Mouse (Mus musculus) forebrain, embryonic 11.5 days (tissue): ENCODE measurements around the gene Zfyve28. TPM values are rescaled to one million over a fixed set of nuclear protein-coding genes. Genes with fewer than 3 reads are reported as not detected.

Source experiments
- ATAC-seq: fragments of 200-750 bp; cut with Nextera tagmentation; replicated peaks from 2 replicates; pipeline ENCODE4 v1.8.0; 2017; ENCODE audit warnings: moderate TSS enrichment; ENCODE audit not compliant: low FRiP score
- DNase-seq: peaks from one replicate; pipeline ENCODE4 v3.0.0-alpha.2; 2017; ENCODE audit warnings: low spot score
- H3K27ac ChIP-seq: fragments of 300-500 bp; sonication (generic); 2 replicates; pipeline ENCODE4 v1.5.1; 2014; ENCODE audit warnings: low read depth, low read length
- H3K27me3 ChIP-seq: fragments of 300-500 bp; sonication (generic); 2 replicates; pipeline ENCODE4 v1.6.1; 2014; ENCODE audit warnings: mild to moderate bottlenecking, low read length, mixed read lengths; ENCODE audit not compliant: control insufficient read depth, insufficient read depth
- H3K36me3 ChIP-seq: fragments of 300-500 bp; sonication (generic); 2 replicates; pipeline ENCODE4 v1.6.1; 2014; ENCODE audit warnings: mild to moderate bottlenecking, low read length, moderate library complexity, mixed read lengths; ENCODE audit not compliant: control insufficient read depth, insufficient read depth
- H3K4me1 ChIP-seq: fragments of 300-500 bp; sonication (generic); replicated peaks from 2 replicates; pipeline ENCODE4 v1.6.1; 2014; ENCODE audit warnings: low read length, mixed read lengths; ENCODE audit not compliant: control insufficient read depth, insufficient read depth
- H3K4me2 ChIP-seq: fragments of 300-500 bp; sonication (generic); 2 replicates; pipeline ENCODE4 v1.6.1; 2014; ENCODE audit warnings: low read depth, mild to moderate bottlenecking, low read length, moderate library complexity, mixed read lengths; ENCODE audit not compliant: severe bottlenecking
- H3K4me3 ChIP-seq: fragments of 300-500 bp; sonication (generic); 2 replicates; pipeline ENCODE4 v1.5.1; 2014; ENCODE audit warnings: low read depth, low read length
- H3K9ac ChIP-seq: fragments of 300-500 bp; sonication (generic); 2 replicates; pipeline ENCODE4 v1.6.1; 2014; ENCODE audit warnings: low read length
- H3K9me3 ChIP-seq: fragments of 300-500 bp; sonication (generic); 2 replicates; pipeline ENCODE4 v1.6.1; 2016; ENCODE audit warnings: low read length, mixed read lengths; ENCODE audit not compliant: control insufficient read depth
- WGBS: fragments of 180-500 bp; shearing (Covaris S2); extraction: QIAGEN DNeasy Blood & Tissue Kit; methylation state at CpG from one replicate; pipeline ENCODE4 v1.1.7; 2014; 5-methylcytosine and 5-hydroxymethylcytosine counted together
- polyA plus RNA-seq: library from polyadenylated mRNA; unstranded; fragments of >200 nt; fragmentation: Nextera tagmentation; extraction: Ambion mirVana; gene quantifications from 2 replicates; pipeline ENCODE4 v1.2.1, GENCODE M21; 2014

Gene Zfyve28
- polyA plus RNA-seq, 1 experiment from 2014 or later: 1.6 TPM

DNA sequence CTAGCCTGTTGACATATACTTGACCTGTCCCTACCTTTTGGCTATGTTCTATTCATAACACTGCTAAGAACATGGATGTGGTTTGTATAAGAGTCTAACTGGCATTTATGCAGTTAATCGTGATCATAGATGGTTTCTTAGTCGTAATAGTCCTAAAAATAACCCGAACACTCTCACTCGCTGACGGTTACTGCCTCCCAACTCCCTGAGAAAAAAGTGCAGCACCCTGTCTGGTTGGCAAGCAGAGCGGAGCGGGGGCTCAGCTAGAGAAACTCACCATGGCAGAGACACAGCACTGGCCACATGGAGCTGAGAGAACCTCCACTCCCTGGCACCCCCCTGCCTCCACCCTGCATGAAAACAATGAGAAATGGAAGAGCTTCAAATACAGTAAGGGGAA is 7.3 kb downstream of the Zfyve28 start:
- H3K27me3 ChIP-seq: peaks cover 4% of the 10 kb centered on the region
- no peaks in the 10 kb centered on the region for H3K36me3 ChIP-seq
- DNase-seq: no peak
- no peak overlapping the region for H3K4me3 ChIP-seq
- no peak for ATAC-seq
- H3K9me3 ChIP-seq: no peaks in the 10 kb centered on the region
- H3K9ac ChIP-seq: no peak overlapping the region
- H3K4me2 ChIP-seq: no peak overlapping the region
- no peak overlapping the region for H3K27ac ChIP-seq
- WGBS: 92% methylated on average over 7 of the region's 7 CpGs
- no peaks in the 10 kb centered on the region for H3K4me1 ChIP-seq

DNA sequence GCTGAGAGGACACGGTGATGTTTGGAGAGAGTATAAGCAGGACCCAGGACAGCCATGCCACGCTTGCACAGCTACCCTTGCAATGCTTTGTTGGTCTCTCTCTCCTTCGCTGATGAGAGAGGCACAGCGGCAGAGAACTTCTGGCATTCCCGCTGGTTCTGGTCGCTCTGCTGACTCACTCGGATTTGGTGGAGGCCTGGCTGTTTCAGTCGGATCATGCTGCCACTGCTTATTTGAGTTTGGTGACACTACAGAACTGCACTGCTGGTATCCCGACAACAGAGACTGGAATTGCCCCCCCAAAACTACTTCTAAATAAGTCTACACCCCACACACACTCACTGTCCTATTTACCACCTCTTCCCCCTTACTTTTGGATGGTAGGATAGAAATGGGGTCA is 9.0 kb downstream of the Zfyve28 start:
- no peaks in the 10 kb centered on the region for H3K27me3 ChIP-seq
- H3K9ac ChIP-seq: no peak overlapping the region
- no peak overlapping the region for H3K4me3 ChIP-seq
- H3K9me3 ChIP-seq: no peaks in the 10 kb centered on the region
- 82% methylated on average over 9 of the region's 9 CpGs for whole genome bisulfite sequencing
- no peak overlapping the region for H3K4me2 ChIP-seq
- H3K4me1 ChIP-seq: no peaks in the 10 kb centered on the region
- DNase-seq (no peak), ATAC-seq (no peak)
- no peaks in the 10 kb centered on the region for H3K36me3 ChIP-seq
- no peak overlapping the region for H3K27ac ChIP-seq

- Histone ChIP-seq H3K27ac (no peak overlapping the region), H3K9ac (no peak overlapping the region), H3K4me1 (no peaks in the 10 kb centered on the region), H3K9me3 (no peaks in the 10 kb centered on the region), H3K36me3 (no peaks in the 10 kb centered on the region), H3K27me3 (no peaks in the 10 kb centered on the region), H3K4me3 (no peak overlapping the region), H3K4me2 (no peak overlapping the region)
- no peak for ATAC-seq
- WGBS: 84% methylated on average over 4 of the region's 4 CpGs
- no peak for DNase-seq
These were observed 10.2 kb downstream of the Zfyve28 start for GRCm38 (mm10) chr5:34278058-34278457.

DNA sequence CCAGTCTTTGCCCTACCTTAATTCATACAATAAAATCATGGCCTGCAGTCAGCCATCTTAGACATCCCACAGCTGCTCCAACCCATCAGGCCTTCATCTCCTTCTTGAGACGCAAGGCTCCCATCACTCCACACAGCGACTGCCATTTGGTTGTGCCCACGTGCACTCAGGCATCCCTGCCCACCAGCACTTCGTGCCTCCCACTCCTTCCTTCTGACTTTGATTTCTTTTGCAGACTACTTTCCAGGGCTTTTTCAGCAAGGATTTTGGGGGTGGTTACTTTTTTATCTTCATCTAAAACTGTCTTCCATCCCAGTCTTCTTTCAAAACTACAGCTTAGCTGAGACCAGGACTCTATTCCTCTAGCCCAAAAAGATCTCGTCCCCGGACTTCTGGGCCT is 11.5 kb downstream of the Zfyve28 start:
- H3K36me3 ChIP-seq: no peaks in the 10 kb centered on the region
- no peaks in the 10 kb centered on the region for H3K9me3 ChIP-seq
- 89% methylated on average over 6 of the region's 6 CpGs for WGBS
- ATAC-seq (no peak), DNase-seq (no peak)
- H3K4me1 ChIP-seq: no peaks in the 10 kb centered on the region
- no peak overlapping the region for H3K4me2 ChIP-seq
- no peak overlapping the region for H3K9ac ChIP-seq
- no peak overlapping the region for H3K4me3 ChIP-seq
- no peak overlapping the region for H3K27ac ChIP-seq
- H3K27me3 ChIP-seq: no peaks in the 10 kb centered on the region

DNA sequence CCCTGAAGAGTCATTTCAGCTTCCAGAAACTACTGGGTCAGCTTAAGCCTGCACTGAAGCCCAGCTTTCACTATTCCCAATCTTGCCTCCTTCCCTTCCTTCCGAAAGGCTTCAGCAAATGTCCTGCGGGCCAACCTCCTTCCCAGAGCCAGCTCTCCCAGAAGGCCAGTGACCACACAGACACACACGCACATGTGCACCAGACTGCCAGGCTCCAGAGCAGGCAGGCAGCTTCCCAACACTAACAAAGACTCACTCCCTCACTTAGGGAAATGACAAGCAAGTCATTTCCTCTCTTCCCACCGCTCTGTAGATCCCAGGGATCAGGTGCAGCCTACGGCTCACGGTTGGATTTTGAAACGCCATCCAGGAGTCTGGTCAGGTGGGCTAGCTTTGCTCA is 12.1 kb downstream of the Zfyve28 start:
- no peak overlapping the region for H3K27ac ChIP-seq

GRCm38 (mm10) chr5:34274676-34275293 is 13.5 kb downstream of the Zfyve28 start:
- ATAC-seq (no peak), DNase-seq (no peak)
- Histone ChIP-seq H3K4me2 (no peak overlapping the region), H3K9ac (no peak overlapping the region), H3K27me3 (no peaks in the 10 kb centered on the region), H3K27ac (no peak overlapping the region), H3K4me3 (no peak overlapping the region), H3K9me3 (no peaks in the 10 kb centered on the region), H3K4me1 (no peaks in the 10 kb centered on the region), H3K36me3 (no peaks in the 10 kb centered on the region)
- 93% methylated on average over 10 of the region's 10 CpGs for WGBS

More for the DNA sequence above, 12.1 kb downstream of the Zfyve28 start:
- no peak overlapping the region for H3K9ac ChIP-seq
- no peaks in the 10 kb centered on the region for H3K4me1 ChIP-seq
- no peak for DNase-seq
- no peak overlapping the region for H3K4me3 ChIP-seq
- 90% methylated on average over 7 of the region's 7 CpGs for WGBS
- ATAC-seq: no peak
- H3K4me2 ChIP-seq: no peak overlapping the region
- no peaks in the 10 kb centered on the region for H3K36me3 ChIP-seq
- H3K9me3 ChIP-seq: no peaks in the 10 kb centered on the region
- H3K27me3 ChIP-seq: no peaks in the 10 kb centered on the region

DNA sequence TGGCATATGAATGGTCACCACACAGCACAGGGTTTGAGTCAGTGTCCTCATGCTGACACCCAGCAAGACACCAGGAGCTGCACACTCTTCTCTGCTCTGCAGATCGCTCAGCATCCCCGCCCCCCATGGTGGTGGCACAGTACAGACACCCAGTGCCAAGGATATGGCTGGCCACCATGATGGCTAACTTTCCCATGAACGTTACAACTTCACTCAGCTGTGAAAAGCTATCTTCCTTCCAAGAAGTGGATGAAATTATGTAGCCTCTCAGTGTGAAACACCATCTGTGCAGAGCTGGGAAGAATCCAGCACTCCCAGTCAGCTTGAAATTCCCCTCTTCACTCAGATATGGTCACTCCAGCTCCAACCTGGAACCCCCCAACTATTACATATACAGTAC is 14.0 kb downstream of the Zfyve28 start:
- H3K4me1 ChIP-seq: no peaks in the 10 kb centered on the region
- ATAC-seq (no peak), DNase-seq (no peak)
- H3K27ac ChIP-seq: no peak overlapping the region
- no peak overlapping the region for H3K4me2 ChIP-seq
- H3K9me3 ChIP-seq: no peaks in the 10 kb centered on the region
- no peaks in the 10 kb centered on the region for H3K27me3 ChIP-seq
- 94% methylated on average over 3 of the region's 3 CpGs for WGBS
- no peak overlapping the region for H3K4me3 ChIP-seq
- no peak overlapping the region for H3K9ac ChIP-seq
- no peaks in the 10 kb centered on the region for H3K36me3 ChIP-seq

GRCm38 (mm10) chr5:34273251-34273681 is 15.0 kb downstream of the Zfyve28 start:
- Histone ChIP-seq H3K9me3 (no peaks in the 10 kb centered on the region), H3K4me3 (no peak overlapping the region), H3K9ac (no peak overlapping the region), H3K27me3 (no peaks in the 10 kb centered on the region), H3K27ac (no peak overlapping the region), H3K4me1 (no peaks in the 10 kb centered on the region), H3K36me3 (no peaks in the 10 kb centered on the region), H3K4me2 (no peak overlapping the region)
- ATAC-seq (no peak), DNase-seq (no peak)
- WGBS: 75% methylated on average over 5 of the region's 5 CpGs

DNA sequence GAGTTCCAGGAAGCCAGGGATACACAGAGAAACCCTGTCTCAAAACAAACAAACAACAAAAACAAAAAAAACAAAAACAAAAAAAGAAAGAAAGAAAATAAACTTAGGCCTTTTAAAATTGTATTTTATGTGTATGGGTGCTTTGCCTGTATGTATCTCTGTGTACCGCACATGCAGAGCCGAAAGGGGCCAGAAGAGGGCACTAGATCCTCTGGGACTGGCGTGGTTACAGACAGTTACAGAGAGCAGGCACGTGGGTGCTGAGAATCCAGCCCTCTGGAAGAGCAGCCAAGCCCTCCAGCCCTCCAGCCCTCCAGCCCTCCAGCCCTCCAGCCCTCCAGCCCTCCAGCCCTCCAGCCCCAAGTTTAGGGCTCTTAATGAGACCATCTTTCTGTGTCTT is 16.5 kb downstream of the Zfyve28 start:
- no peaks in the 10 kb centered on the region for H3K9me3 ChIP-seq
- no peak overlapping the region for H3K4me2 ChIP-seq
- no peak overlapping the region for H3K9ac ChIP-seq
- no peaks in the 10 kb centered on the region for H3K4me1 ChIP-seq
- no peak overlapping the region for H3K27ac ChIP-seq
- ATAC-seq (no peak), DNase-seq (peak; percentile 70)
- WGBS: 32% methylated on average over 4 of the region's 4 CpGs
- no peaks in the 10 kb centered on the region for H3K27me3 ChIP-seq
- H3K36me3 ChIP-seq: no peaks in the 10 kb centered on the region
- H3K4me3 ChIP-seq: no peak overlapping the region
